Mouse (Mus musculus): ENCODE results near the gene Jag2.
A peak's percentile ranks its signal among the peaks of the same experiment; 100 is the strongest.

The Jag2 gene

DNA sequence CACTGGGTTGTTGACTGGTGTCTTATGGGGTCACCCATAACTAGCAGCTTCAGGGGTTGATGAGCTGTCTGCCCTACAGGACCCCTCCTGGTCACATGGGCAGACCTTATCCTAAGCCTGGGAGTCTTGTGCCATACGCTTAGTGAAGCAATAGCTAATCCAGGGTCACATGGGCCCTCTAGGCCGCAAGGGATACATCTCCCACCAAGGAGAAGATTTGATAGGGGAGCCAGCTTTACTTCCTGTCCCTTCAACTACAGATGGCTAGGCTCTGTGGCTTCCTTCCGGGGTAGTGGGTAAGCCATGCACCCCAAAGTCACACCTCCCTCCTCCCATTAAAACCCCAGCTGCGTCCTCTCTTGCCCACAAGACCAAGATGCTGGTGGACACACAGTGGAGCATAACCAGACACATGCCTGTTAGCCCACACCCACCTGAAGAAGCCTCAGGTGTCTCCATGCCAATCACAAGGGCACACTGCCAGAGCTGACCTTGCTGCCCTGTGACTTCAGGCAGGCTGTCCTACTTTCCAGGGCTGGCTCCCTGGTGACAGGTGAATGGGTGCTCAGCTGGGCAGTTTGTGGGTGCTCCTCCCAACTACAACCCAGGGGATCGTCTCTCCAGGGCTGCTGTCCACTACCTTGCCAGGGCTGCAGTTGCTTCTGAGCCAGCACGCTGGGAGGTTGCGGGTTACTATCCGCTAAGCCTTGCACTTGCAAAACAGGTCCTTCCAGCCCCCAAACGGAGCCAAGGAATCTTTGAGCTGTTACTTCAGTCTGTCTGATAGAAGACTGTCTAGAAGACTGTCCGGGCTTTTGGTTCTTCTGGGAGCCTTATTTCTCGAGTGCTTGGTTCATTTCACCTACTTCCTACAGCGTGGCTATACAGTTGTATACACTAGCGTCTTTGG lies 61.1 kb downstream of the Jag2 start, which contains the start of gene Gpr132:
Gpr132 (minus strand) TSS at position 51 of the 910 bp plus-strand sequence.
- DNase-seq (ENCODE audit: low spot score in 2 of 2), result peak; percentile 72 to 85

DNA sequence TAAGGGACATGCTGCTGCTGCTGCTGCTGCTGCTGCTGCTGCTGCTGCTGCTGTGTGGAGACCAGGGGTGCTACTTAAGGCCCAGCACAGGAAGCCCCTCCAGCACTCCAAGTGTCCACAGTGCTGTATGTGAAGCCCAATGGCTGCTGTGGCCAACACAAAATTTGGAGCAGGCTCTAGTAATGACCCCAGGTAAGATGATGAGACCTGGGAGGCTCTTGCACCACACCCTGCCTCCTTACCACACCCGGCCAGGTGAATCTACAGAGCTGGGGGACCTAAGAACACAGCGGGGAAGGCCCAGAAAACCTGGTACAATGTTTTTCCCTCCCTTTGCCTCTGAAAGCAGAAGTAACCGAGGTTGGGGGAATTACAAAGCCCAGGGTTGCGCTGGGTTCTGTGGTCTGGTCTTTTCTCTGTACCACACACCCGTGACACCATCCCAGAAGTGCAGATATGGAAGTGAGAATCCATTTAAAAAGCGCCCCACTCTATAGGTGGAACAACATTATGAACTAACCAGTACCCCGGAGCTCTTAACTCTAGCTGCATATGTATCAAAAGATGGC lies 62.4 kb downstream of the Jag2 start:
- peak in 1 of 2 experiments; percentile 63 for DNase-seq (ENCODE audit: low spot score in 2 of 2)

DNA sequence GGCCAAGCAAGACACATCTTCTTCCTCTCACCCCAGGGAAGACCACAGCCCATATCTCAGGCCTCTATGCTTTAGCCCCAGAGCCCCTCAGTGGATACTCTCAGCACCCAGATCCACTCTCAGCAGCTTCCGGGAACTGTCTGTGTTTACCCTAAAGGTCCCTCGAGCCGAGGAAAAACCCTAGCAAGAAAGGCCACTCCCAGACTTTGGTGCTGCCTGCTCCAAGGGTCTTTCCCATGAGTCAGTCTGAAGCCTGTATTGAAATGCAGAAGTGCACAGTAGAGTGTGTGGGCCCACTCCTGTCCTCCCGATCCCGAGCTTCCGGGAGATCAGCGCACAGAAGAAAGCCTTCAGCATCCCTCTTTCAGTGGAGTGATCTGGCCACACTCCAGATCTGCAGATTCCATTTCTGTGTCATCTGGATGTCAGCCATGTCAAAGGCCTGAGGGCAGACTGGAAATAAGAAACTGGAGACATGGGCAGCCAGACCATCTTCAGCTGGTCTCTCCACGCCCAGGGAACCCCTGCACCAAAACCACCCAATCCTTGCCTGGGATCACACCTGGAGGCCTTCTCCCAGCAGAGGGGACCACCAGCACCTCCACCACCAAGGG lies 63.0 kb downstream of the Jag2 start:
- no peak for DNase-seq (ENCODE audit: low spot score in 2 of 2)

DNA sequence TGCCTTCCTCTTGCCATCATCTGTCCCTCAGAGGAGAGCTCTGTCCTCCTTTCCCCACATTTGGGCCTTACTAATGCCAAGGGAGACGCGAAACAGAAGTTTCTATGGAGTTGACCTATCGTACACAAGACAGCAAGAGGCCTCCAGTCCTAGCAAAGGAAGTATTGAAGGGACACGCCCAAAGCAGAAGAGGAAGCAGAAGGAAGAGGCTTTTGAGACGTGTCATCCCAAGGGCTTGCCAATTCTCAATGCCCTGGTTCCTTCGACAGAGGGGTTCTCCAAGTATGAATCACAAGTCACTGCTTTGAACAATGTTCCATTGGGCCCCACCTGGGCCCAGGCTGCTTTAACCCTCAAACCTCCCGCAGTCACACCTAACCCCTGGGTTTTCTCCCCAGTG lies 64.8 kb downstream of the Jag2 start:
- no peak for DNase-seq (ENCODE audit: low spot score in 2 of 2)

DNA sequence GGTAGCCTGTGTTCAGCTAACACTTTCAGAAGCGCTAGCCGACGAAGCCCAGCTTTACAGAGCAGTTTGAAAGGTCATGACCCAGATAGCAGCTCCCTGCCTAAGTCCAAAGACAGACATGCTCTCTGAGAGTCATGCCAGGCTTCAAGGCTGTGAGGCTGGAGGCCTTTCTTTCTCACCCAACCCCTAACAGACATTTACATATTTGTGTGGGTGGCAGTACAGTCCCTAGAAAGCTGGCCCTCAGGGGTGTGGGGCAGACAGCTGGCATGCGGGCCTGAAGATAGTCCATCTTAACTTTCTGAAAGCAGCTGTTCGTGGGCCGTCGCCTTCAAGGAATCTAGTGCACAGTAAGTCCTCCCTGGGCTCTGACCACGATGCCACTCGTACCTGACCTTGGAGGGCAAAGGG lies 67.7 kb downstream of the Jag2 start:
- no peak for DNase-seq (ENCODE audit: low spot score in 2 of 2)

DNA sequence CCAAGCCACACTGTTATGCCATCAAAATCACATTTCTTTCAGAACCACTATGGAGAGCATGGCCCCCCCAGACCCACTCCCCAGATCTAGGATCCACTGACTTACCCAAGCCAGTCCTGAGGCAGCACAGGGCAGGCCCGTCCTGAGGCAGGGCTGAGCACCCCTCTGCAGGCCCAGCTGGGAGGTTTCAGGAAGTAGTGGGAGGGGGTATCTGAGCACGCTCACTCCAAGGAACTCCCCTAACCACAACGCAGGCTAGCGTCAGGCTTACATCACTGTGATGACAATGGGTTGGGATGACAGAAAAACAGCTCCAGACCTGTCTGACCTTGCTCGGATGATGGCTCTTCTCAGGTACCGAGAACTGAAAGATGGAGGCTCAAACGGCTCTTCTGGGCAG lies 68.8 kb downstream of the Jag2 start:
- peak; percentile 86 to 87 for DNase-seq (ENCODE audit: low spot score in 2 of 2)

DNA sequence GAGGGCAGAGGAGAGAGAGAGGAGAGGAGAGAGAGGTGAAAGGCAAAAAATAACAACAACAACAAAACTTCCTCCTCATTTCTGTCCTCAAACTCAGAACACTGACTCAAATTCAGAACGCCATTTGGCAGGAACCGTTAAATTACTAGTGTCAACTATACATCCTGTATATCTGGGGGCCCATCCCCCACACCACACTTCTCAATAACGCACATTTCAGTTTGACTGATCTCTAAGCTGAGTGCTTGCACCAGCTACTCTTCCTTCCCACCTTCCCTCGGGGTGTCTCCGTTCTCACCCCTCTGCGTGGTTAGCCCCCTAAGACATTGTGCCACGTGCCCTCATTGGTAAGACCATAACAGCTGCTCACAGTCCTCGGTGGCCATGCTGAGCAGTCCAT lies 69.6 kb downstream of the Jag2 start:
- DNase-seq (ENCODE audit: low spot score in 2 of 2), result peak; percentile 79 to 81

DNA sequence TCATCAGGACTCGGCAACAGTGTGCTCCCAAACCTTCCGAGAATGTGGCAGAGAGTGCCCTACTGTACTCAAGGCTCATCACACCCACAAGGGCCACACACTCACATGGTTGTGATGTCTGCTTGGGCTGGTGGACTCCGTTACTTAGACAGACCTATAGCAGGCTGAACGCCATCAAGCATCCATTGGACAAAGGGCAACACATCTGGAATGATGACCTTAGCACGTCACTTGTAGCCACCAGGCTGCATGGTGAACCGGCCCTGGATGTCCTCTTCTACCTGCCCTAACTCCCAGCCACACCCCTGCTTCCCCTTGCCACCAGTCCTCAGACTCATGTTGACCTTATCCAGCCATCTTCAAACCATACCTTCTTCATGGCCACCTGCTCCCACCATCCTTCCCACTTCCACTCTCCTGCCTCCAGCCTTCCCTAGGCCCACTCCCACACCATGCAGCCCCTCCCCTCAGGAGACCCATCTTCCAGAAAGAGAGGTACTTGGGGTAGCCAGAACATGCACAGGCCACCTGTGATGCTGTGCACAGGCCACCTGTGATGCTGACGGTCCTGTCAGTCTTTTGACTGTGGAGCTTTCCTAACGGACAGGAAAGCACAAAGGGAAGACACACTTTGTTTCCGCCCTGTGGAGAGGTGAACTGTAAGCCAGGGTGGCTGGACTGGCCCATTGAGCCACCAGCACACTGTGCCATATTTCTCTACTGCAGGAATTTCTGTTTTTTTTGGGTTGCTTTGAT lies 70.8 kb downstream of the Jag2 start:
- no peak for DNase-seq (ENCODE audit: low spot score in 2 of 2)

Measured in natural killer cell, adult 2 months (primary cell).